Mouse (Mus musculus) limb, embryonic 14.5 days (tissue): Measurements from ENCODE around the gene Cyp11a1. TPM values are rescaled to one million over a fixed set of nuclear protein-coding genes. Genes with fewer than 3 reads are reported as not detected.

ENCODE experiments used
- ATAC-seq: fragments of 200-750 bp; cut with Nextera tagmentation; 2 replicates; pipeline ENCODE4 v1.8.0; 2017; ENCODE audit warnings: low read depth, moderate number of reproducible peaks, moderate TSS enrichment; ENCODE audit not compliant: low FRiP score
- DNase-seq: peaks from one replicate; pipeline ENCODE4 v3.0.0-alpha.2; 2015; ENCODE audit warnings: low spot score
- H3K27ac ChIP-seq: fragments of 300-500 bp; sonication (generic); replicated peaks from 2 replicates; pipeline ENCODE4 v1.5.1; 2014; ENCODE audit warnings: low read depth, mild to moderate bottlenecking, low read length, moderate library complexity, mixed read lengths
- H3K27me3 ChIP-seq: fragments of 300-500 bp; sonication (generic); 2 replicates; pipeline ENCODE4 v1.6.1; 2014; ENCODE audit warnings: low read length, mixed read lengths; ENCODE audit not compliant: control insufficient read depth, insufficient read depth
- H3K36me3 ChIP-seq: fragments of 300-500 bp; sonication (generic); 2 replicates; pipeline ENCODE4 v1.6.1; 2014; ENCODE audit warnings: mild to moderate bottlenecking, low read length, moderate library complexity, mixed read lengths; ENCODE audit not compliant: control insufficient read depth, insufficient read depth
- H3K4me1 ChIP-seq: fragments of 300-500 bp; sonication (generic); 2 replicates; pipeline ENCODE4 v1.6.1; 2014; ENCODE audit warnings: antibody characterized with exemption, low read length, mixed read lengths; ENCODE audit not compliant: control insufficient read depth, insufficient read depth
- H3K4me2 ChIP-seq: fragments of 300-500 bp; sonication (generic); replicated peaks from 2 replicates; pipeline ENCODE4 v1.6.1; 2014; ENCODE audit warnings: low read depth, mild to moderate bottlenecking, low read length, moderate library complexity; ENCODE audit not compliant: severe bottlenecking
- H3K4me3 ChIP-seq: fragments of 300-500 bp; sonication (generic); replicated peaks from 2 replicates; pipeline ENCODE4 v1.5.1; 2014; ENCODE audit warnings: low read length
- H3K9ac ChIP-seq: fragments of 300-500 bp; sonication (generic); 2 replicates; pipeline ENCODE4 v1.6.1; 2014; ENCODE audit warnings: mild to moderate bottlenecking, low read depth, low read length, moderate library complexity; ENCODE audit not compliant: severe bottlenecking
- H3K9me3 ChIP-seq: fragments of 300-500 bp; sonication (generic); 2 replicates; pipeline ENCODE4 v1.6.1; 2016; ENCODE audit warnings: low read length; ENCODE audit not compliant: control insufficient read depth
- POLR2A ChIP-seq: fragments of 200-500 bp; IDR thresholded peaks from 2 replicates; pipeline ENCODE4 v1.8.0; 2012; ENCODE audit warnings: inconsistent platforms, mild to moderate bottlenecking, moderate library complexity, borderline replicate concordance; ENCODE audit not compliant: insufficient read depth, insufficient read length; ENCODE audit errors: extremely low read depth
- WGBS: fragments of 180-500 bp; shearing (Covaris S2); extraction: QIAGEN DNeasy Blood & Tissue Kit; methylation state at CpG from one replicate; pipeline ENCODE4 v1.1.7; 2014; 5-methylcytosine and 5-hydroxymethylcytosine counted together
- polyA plus RNA-seq, 2 experiments: library from polyadenylated mRNA; depleted of rRNA in 1 of 2; stranded (reverse) in 1 of 2; unstranded in 1 of 2; fragments of >200 nt; fragmentation: Nextera tagmentation in 1 of 2; extraction: Ambion mirVana in 1 of 2; gene quantifications; 2 replicates each; pipeline versions ENCODE4 v1.2.1 to v1.2.3; 2012 to 2014

The Cyp11a1 gene
- polyA plus RNA-seq, 2 experiments = 3.3 to 5.7 TPM

- no peak for ATAC-seq
- Histone ChIP-seq H3K4me3 (no peak overlapping the region), H3K36me3 (no peaks in the 10 kb centered on the region), H3K27ac (no peak overlapping the region), H3K4me1 (0 out of 2 replicates have a peak, but pooled peaks cover 4% of the 10 kb centered on the region), H3K9me3 (no peaks in the 10 kb centered on the region), H3K27me3 (no peaks in the 10 kb centered on the region), H3K4me2 (no peak overlapping the region), H3K9ac (no peak overlapping the region)
- 89% methylated on average over 15 of the region's 15 CpGs for WGBS
- TF ChIP-seq POLR2A = no peak
- no peak for DNase-seq
Measured at GRCm38 (mm10) chr9:57961226-57961625, 45.0 kb upstream of the Cyp11a1 start.

DNA sequence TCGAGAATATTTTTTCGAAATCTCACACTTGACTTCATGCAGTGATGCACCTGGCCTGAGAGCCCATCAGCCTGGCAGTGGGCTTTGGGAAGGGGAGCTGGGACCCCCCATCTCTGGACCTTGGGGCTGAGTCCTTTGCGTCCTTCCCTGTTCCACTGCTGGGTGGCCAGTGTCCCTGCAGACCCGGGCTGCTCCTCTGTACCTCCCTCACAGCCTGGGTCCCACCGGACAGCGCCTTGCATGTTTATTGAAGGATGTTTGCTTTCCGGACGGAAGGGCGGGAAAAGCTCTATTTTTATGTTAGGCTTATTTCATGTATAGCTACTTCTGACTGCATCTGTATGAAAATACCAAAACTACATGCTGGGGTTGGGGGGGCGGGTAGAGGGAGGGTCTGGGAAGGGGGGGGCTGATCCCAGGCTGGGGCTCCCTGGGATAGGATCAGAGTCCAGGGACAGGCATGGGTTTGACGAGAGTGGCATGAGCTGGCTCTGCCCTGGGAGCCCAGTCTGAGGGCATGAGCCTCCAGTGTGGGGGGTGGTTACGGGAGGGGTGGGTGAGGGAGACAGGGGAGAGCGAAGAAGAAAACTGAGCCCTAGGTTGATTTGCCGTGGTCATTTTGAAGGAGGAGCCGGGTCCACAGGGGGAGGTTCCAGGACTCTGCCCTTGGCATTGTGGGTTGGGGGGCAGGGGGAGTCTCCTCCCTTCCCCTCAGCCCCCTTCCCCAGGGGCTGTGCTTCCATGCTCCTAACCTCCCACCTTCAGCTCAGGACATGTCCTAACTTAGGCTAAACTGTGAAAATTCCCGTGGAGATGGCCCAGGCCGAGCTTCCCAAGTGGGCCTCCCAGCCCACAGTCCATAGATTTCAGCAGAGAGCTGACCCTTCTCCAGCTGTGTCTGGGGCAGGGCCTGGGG lies 44.1 kb upstream of the Cyp11a1 start:
- no peaks in the 10 kb centered on the region for H3K36me3 ChIP-seq
- H3K9me3 ChIP-seq = no peaks in the 10 kb centered on the region
- no peaks in the 10 kb centered on the region for H3K27me3 ChIP-seq
- H3K4me1 ChIP-seq = 0 out of 2 replicates have a peak, but pooled peaks cover 4% of the 10 kb centered on the region
- ATAC-seq = no peak
- H3K4me3 ChIP-seq = no peak overlapping the region
- H3K4me2 ChIP-seq = no peak overlapping the region
- DNase-seq = no peak
- WGBS = 73% methylated on average over 17 of the region's 17 CpGs
- no peak overlapping the region for H3K27ac ChIP-seq
- no peak for TF ChIP-seq POLR2A
- H3K9ac ChIP-seq = no peak overlapping the region

DNA sequence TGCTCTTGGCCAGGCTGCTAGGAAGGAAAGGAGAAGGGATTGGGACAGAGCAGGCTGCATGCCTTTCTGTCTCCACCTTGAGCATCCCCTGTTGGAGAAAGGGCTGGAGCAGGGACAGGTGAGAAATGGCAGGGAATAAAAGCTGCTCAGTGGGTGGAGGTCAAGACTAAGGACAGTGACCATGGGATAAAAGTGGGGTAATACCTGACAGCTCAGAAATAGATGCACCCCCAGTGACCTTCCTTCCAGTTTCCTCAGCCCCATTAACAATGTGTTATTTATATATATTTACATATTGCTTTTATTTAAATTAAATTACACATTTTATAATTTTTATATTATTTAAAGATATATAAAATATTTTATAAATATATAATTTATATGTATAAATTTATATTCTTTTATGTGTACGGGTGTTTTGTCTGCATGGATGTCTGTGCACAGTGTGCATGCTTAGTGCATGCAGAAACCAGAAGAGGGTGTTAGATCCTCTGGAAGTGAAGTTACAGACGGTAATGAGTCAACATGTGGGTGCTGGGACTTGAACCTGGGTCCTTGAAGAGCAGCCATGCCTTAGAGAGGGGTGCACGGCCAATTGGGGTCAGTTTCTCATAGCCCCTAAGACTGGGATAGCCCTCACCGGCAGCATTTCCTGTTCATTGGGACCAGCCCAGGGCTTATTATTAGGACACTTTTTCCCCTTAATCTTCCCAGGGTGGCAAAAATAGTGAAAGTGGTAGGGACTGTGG lies 42.8 kb upstream of the Cyp11a1 start:
- H3K4me3 ChIP-seq = no peak overlapping the region
- no peak for TF ChIP-seq POLR2A
- H3K9ac ChIP-seq = no peak overlapping the region
- 0 out of 2 replicates have a peak, but pooled peaks cover 4% of the 10 kb centered on the region for H3K4me1 ChIP-seq
- no peaks in the 10 kb centered on the region for H3K9me3 ChIP-seq
- no peak overlapping the region for H3K27ac ChIP-seq
- DNase-seq (no peak), ATAC-seq (no peak)
- H3K36me3 ChIP-seq = no peaks in the 10 kb centered on the region
- WGBS = 90% methylated on average over 4 of the region's 4 CpGs
- no peaks in the 10 kb centered on the region for H3K27me3 ChIP-seq
- H3K4me2 ChIP-seq = no peak overlapping the region

DNA sequence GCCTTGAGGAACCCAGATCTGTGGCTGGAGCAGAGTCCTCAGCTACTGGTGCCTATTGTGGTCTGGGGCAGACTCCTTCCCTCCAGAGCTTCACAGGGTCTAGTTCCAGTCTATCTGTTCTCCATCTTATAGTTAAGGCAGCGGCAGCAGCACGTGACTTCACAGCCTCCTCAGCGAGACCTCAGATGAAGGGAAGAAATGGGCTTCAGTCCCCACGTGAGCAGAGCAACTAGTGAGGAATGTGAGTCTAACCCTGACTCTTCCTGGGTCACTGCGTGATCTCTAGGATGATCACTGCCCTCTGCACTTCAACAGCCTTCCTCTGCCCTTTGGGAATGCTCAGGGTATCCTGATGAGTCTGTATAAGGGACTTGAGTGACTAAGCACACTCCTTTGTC lies 42.2 kb upstream of the Cyp11a1 start:
- Histone ChIP-seq H3K9ac (no peak overlapping the region), H3K4me2 (no peak overlapping the region), H3K27me3 (no peaks in the 10 kb centered on the region), H3K27ac (no peak overlapping the region), H3K36me3 (no peaks in the 10 kb centered on the region), H3K9me3 (no peaks in the 10 kb centered on the region), H3K4me3 (no peak overlapping the region), H3K4me1 (0 out of 2 replicates have a peak, but pooled peaks cover 4% of the 10 kb centered on the region)
- WGBS = 78% methylated on average over 5 of the region's 5 CpGs
- DNase-seq (no peak), ATAC-seq (no peak)
- no peak for TF ChIP-seq POLR2A

GRCm38 (mm10) chr9:57964528-57965250 lies 41.5 kb upstream of the Cyp11a1 start:
- ATAC-seq = no peak
- no peak for TF ChIP-seq POLR2A
- 77% methylated on average over 6 of the region's 6 CpGs for WGBS

More at GRCm38 (mm10) chr9:57964528-57965250, 41.5 kb upstream of the Cyp11a1 start:
- Histone ChIP-seq H3K36me3 (no peaks in the 10 kb centered on the region), H3K9ac (no peak overlapping the region), H3K4me3 (no peak overlapping the region), H3K4me1 (0 out of 2 replicates have a peak, but pooled peaks cover 4% of the 10 kb centered on the region), H3K27me3 (no peaks in the 10 kb centered on the region), H3K9me3 (no peaks in the 10 kb centered on the region), H3K27ac (no peak overlapping the region), H3K4me2 (no peak overlapping the region)
- no peak for DNase-seq
